Mouse (Mus musculus) liver, adult 2 months (tissue): ENCODE data around the gene Lbx2. TPM values are rescaled to one million over a fixed set of nuclear protein-coding genes. Genes with fewer than 3 reads are reported as not detected.

ENCODE experiments used
- DNase-seq: peaks from one replicate; pipeline ENCODE4 v3.0.0-alpha.2; 2011; ENCODE audit warnings: low read depth, low spot score; ENCODE audit errors: extremely low read depth
- H3K27ac ChIP-seq: fragments of 200-500 bp; replicated peaks from 2 replicates; pipeline ENCODE4 v1.5.1; 2012; ENCODE audit warnings: low read depth, mild to moderate bottlenecking, control low read depth, inconsistent platforms, low read length; ENCODE audit not compliant: insufficient read depth
- H3K27me3 ChIP-seq: fragments of 200-500 bp; 2 replicates; pipeline ENCODE4 v1.6.1; 2012; ENCODE audit warnings: mild to moderate bottlenecking, moderate library complexity, low read length, inconsistent platforms; ENCODE audit not compliant: control insufficient read depth, insufficient read depth
- H3K36me3 ChIP-seq: fragments of 200-500 bp; 2 replicates; pipeline ENCODE4 v1.6.1; 2012; ENCODE audit warnings: low read length, inconsistent platforms; ENCODE audit not compliant: control insufficient read depth, insufficient read depth
- H3K4me1 ChIP-seq: fragments of 200-500 bp; 2 replicates; pipeline ENCODE4 v1.6.1; 2011; ENCODE audit warnings: low read length; ENCODE audit not compliant: control insufficient read depth, insufficient read depth
- H3K4me3 ChIP-seq: fragments of 200-500 bp; 2 replicates; pipeline ENCODE4 v1.5.1; 2011; ENCODE audit warnings: low read depth, mild to moderate bottlenecking, control low read depth, low read length, moderate library complexity; ENCODE audit not compliant: insufficient read depth
- H3K79me2 ChIP-seq: fragments of 200-500 bp; 2 replicates; pipeline ENCODE4 v1.6.1; 2012; ENCODE audit warnings: inconsistent platforms, mild to moderate bottlenecking, low read length, moderate library complexity; ENCODE audit not compliant: control insufficient read depth, insufficient read depth
- H3K9ac ChIP-seq: fragments of 200-500 bp; 2 replicates; pipeline ENCODE4 v1.6.1; 2012; ENCODE audit warnings: low read depth, mild to moderate bottlenecking, control low read depth, inconsistent platforms, low read length
- CTCF ChIP-seq: fragments of 200-500 bp; IDR thresholded peaks from 2 replicates; pipeline ENCODE4 v1.5.1; 2011; ENCODE audit warnings: low read depth, low read length, control low read depth
- POLR2A ChIP-seq: fragments of 200-500 bp; IDR thresholded peaks from 2 replicates; pipeline ENCODE4 v1.6.1; 2011; ENCODE audit warnings: low read length, control low read depth; ENCODE audit not compliant: insufficient read depth; ENCODE audit errors: extremely low read depth
- WGBS: fragments of 180-500 bp; shearing (Covaris S2); methylation state at CpG from one replicate; pipeline ENCODE4 v1.1.7; 2018; 5-methylcytosine and 5-hydroxymethylcytosine counted together
- polyA plus RNA-seq: library from polyadenylated mRNA; depleted of rRNA; stranded (reverse); fragments of >200 nt; gene quantifications from 2 replicates; pipeline ENCODE4 v1.2.3, GENCODE M21; 2012
- total RNA-seq: library from RNA; depleted of rRNA; stranded (reverse); fragments of >200 nt; gene quantifications from 2 replicates; pipeline ENCODE4 v1.2.3, GENCODE M21; 2014

The Lbx2 gene
- total and polyA plus RNA-seq, 2 experiments = 0.34 to 0.65 TPM

GRCm38 (mm10) chr6:83043993-83044392, 42.2 kb upstream of the Lbx2 start:
- no peak for DNase-seq
- Histone ChIP-seq H3K4me3 (no peak overlapping the region), H3K27ac (no peak overlapping the region), H3K79me2 (no peaks in the 10 kb centered on the region), H3K27me3 (no peaks in the 10 kb centered on the region), H3K9ac (no peak overlapping the region), H3K36me3 (no peaks in the 10 kb centered on the region), H3K4me1 (no peaks in the 10 kb centered on the region)
- TF ChIP-seq CTCF (no peak), POLR2A (no peak)
- WGBS = 95% methylated on average over 5 of the region's 5 CpGs

DNA sequence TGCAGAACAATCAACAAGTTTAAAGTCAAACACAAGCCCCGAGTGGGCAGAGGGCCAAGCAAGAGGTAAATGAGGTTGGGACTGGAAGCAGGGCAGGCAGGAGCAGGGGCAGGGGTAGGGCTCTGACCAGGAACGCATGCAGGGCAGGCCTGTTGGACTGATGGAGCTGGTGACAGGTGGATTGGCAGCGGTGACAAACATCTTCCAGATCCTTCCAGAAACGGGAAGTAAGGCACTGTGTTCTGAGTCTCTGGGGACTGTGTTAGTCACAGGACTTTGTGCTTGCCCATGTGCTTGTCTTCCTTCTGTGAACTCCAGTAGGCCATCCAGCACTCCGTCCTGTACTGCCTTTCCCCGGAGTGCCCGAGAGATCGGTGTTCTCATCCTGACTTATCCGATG, 41.4 kb upstream of the Lbx2 start:
- H3K4me3 ChIP-seq = no peak overlapping the region
- TF ChIP-seq CTCF = no peak
- TF ChIP-seq POLR2A = no peak
- no peaks in the 10 kb centered on the region for H3K27me3 ChIP-seq
- no peaks in the 10 kb centered on the region for H3K79me2 ChIP-seq
- H3K9ac ChIP-seq = no peak overlapping the region
- DNase-seq = peak; percentile 30
- no peaks in the 10 kb centered on the region for H3K36me3 ChIP-seq
- H3K4me1 ChIP-seq = no peaks in the 10 kb centered on the region
- 72% methylated on average over 9 of the region's 9 CpGs for WGBS
- H3K27ac ChIP-seq = no peak overlapping the region

DNA sequence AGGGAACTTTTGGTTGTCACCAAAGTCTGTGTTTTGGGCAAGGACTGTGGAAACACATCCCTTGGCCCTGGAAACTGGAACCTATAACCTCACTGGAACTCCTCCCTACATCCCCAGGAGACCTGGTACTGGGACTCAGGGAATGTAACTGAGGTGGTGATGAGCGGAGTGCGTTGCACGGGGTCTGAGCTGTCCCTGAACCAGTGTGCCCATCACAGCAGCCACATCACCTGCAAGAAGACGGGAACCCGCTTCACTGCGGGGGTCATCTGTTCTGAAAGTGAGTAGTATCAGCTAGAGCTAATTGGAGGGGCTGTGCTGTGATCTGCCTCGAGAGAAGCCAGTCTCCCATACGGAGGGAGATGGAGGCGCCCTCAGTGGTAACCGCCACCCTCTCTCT, 36.8 kb upstream of the Lbx2 start:
- Histone ChIP-seq H3K79me2 (peaks cover 3% of the 10 kb centered on the region; the same call in 1 of the 2 replicates), H3K36me3 (no peaks in the 10 kb centered on the region; the same call in 1 of the 2 replicates), H3K4me1 (peaks cover 5% of the 10 kb centered on the region; the same call in 1 of the 2 replicates), H3K27ac (no peak overlapping the region), H3K9ac (no peak overlapping the region), H3K4me3 (no peak overlapping the region), H3K27me3 (no peaks in the 10 kb centered on the region)
- TF ChIP-seq CTCF (no peak), POLR2A (no peak)
- WGBS = 74% methylated on average over 10 of the region's 10 CpGs
- DNase-seq = no peak

DNA sequence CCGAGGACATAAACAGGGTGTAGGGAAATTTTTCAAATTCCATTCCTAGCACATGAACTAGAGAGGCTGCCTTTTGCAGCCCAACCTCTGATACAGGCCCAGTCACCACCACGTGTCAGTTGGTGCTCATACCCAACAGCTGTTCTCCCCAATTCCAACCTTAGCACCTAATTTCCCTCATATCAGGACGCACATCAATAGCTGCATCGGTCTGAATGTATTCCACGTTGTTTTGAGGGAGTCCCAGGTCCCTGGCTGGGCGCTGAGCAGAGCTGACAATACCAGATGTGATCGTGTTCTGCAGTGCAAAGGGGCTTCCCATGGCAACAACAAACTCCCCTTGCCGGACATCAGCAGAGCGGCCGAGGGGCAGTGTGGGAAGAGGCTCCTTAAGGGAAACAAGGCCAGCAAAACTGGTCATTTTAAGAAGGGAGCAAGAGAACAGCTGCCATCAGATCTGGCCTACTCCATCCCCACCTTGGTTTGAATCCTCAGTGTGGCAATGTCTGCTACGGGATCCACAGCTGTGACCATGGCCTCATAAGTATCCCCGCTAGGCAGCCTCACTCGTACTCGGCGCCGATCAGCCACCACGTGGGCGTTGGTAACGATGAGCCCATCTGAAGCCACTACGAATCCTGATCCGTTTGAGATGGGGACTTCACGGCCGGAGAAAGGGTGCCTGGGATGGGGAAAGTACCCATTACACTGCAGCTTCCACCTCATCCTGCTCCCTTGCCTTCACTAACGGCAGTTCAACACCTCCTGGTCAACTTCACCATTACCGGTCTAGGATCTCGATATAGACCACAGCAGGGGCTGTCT, 32.8 kb upstream of the Lbx2 start:
- Histone ChIP-seq H3K79me2 (peaks cover 17% of the 10 kb centered on the region; the same call in 1 of the 2 replicates), H3K4me1 (peaks cover 16% of the 10 kb centered on the region), H3K27ac (no peak overlapping the region), H3K4me3 (peak overlapping the region; percentile 92), H3K9ac (peak overlapping the region; percentile 71), H3K27me3 (no peaks in the 10 kb centered on the region), H3K36me3 (peaks cover 8% of the 10 kb centered on the region)
- WGBS = 14% methylated on average over 26 of the region's 26 CpGs
- TF ChIP-seq POLR2A = no peak
- no peak for TF ChIP-seq CTCF
- no peak for DNase-seq

DNA sequence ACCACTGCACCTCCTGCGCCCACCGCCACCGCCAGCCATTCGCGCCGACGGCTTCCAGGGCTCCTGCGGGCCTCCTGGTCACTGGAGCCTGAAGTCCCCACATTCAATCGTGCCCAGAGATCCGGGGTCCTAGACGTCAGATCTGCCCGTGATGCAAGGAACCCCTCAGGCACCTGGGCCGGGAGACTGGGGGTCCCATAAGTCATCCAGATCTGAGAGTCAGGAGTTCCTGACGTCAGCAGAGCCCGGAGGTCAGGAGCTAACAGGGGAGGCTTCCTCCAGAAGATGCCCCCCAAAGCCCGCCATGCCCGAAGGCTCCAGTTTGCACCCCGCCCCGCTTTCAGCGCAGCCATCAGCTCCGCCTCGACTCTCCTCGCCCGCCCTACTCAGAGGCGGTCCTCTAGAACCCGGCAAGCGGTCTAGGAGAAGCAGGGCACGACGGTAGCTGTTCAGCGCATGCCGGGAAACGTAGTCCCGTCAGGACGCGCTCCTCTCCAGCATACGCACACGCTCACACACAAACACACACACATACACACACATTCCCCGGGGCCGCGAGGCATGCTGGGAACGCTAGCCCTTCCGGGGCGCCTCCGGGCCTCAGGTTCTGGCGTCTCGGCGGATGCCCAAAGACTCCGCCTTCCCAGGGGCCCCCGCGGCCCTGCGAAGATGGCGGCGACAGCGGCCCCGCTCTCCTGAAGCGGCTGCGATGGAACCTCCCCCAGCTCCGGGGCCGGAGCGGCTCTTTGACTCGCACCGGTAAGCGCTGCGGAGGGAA, 31.9 kb upstream of the Lbx2 start, which contains the start of gene Aup1:
TSS of gene Aup1 (plus strand) at position 448 of the 778 bp plus-strand sequence.
- H3K27ac ChIP-seq = peak within 1 kb of the TSS; percentile 76
- peak within 1 kb of the TSS; percentile 97 for H3K9ac ChIP-seq
- no peaks in the 10 kb centered on the region for H3K27me3 ChIP-seq
- H3K36me3 ChIP-seq = peaks cover 8% of the 10 kb centered on the region
- peak within 1 kb of the TSS; percentile 92 for H3K4me3 ChIP-seq
- DNase-seq = peak; percentile 97
- peak; percentile 76 for TF ChIP-seq POLR2A
- no peak for TF ChIP-seq CTCF
- under 1% methylated on average over 64 of the region's 64 CpGs for WGBS
- H3K4me1 ChIP-seq = peaks cover 17% of the 10 kb centered on the region
- H3K79me2 ChIP-seq = peaks cover 17% of the 10 kb centered on the region; the same call in 1 of the 2 replicates
